Comparison of ENCODE assay signal across 8 mouse cellular contexts in the genomic region with DNA sequence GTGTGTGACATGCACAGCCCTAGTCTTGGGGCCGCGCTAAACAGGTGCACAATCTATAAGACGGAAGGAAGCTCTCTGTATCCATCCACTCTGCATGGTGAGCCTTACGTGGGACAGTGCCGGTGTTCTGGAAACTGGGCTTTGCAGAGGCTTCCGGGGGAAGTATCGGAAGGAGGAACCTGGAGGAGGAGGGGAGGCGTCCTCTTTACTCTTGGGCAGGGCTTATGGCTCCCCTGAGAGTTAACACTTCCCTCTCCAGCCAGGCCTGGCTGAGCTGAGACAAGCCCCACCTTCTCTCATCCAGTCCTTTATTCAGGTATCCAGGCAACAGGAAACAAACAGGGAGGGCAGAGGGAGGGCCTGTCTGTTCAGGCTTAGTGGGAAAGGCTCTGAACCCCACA. TPM values are rescaled to one million over a fixed set of nuclear protein-coding genes. Genes with fewer than 3 reads are reported as not detected.
DNase-seq lines count a peak whose midpoint lies in the region; ATAC-seq and TF ChIP-seq lines count a peak whose summit lies in the region.

No protein-coding gene starts in this region.

- WGBS in embryonic facial prominence, embryonic 12.5 days: under 1% methylated on average over 8 of the region's 8 CpGs
- WGBS in lung, postnatal 0 days: 1% methylated on average over 8 of the region's 8 CpGs

- H3K27ac ChIP-seq in embryonic facial prominence, embryonic 12.5 days: no peak overlapping the region
- peak overlapping the region; percentile 78 for H3K27ac ChIP-seq in lung, postnatal 0 days (ENCODE audit: low read length)

- peak overlapping the region; percentile 50 for H3K4me2 ChIP-seq in embryonic facial prominence, embryonic 12.5 days (replicated peaks)
- peak overlapping the region; percentile 71 for H3K4me2 ChIP-seq in lung, postnatal 0 days (replicated peaks; ENCODE audit: low read depth, low read length)

- no peak for TF ChIP-seq CTCF in lung, postnatal 0 days (IDR thresholded peaks at IDR 0.05)

- intact Hi-C loops in left cerebral cortex, postnatal 4 days (cut with DNase I): no loop called here
- intact Hi-C loops in heart, postnatal 14 days (cut with DNase I): no loop called here

- H3K27me3 ChIP-seq in embryonic facial prominence, embryonic 12.5 days: peaks cover 9% of the 10 kb centered on the region; the same call in 1 of the 2 replicates
- no peaks in the 10 kb centered on the region for H3K27me3 ChIP-seq in lung, postnatal 0 days (replicated peaks; ENCODE audit: insufficient read depth, low read length)

- H3K4me1 ChIP-seq in embryonic facial prominence, embryonic 12.5 days: peaks cover 25% of the 10 kb centered on the region
- peaks cover 10% of the 10 kb centered on the region; the same call in 1 of the 2 replicates for H3K4me1 ChIP-seq in lung, postnatal 0 days (ENCODE audit: insufficient read depth, low read depth, low read length)

- peak overlapping the region; percentile 29 for H3K9ac ChIP-seq in embryonic facial prominence, embryonic 12.5 days
- peak overlapping the region; percentile 30; the same call in 1 of the 2 replicates for H3K9ac ChIP-seq in lung, postnatal 0 days (replicated peaks; ENCODE audit: low read depth)

- H3K36me3 ChIP-seq in embryonic facial prominence, embryonic 12.5 days: no peaks in the 10 kb centered on the region
- H3K36me3 ChIP-seq in lung, postnatal 0 days (ENCODE audit: insufficient read depth, low read length): no peaks in the 10 kb centered on the region

- no peaks in the 10 kb centered on the region for H3K9me3 ChIP-seq in embryonic facial prominence, embryonic 12.5 days
- no peaks in the 10 kb centered on the region for H3K9me3 ChIP-seq in lung, postnatal 0 days (ENCODE audit: low read length)

- TF ChIP-seq EP300 in lung, postnatal 0 days (IDR thresholded peaks at IDR 0.05): peak; percentile 32; the same call in 1 of the 2 replicates

- peak overlapping the region; percentile 33 for H3K4me3 ChIP-seq in embryonic facial prominence, embryonic 12.5 days
- H3K4me3 ChIP-seq in lung, postnatal 0 days (ENCODE audit: low read depth, low read length): peak overlapping the region; percentile 46

- DNase-seq in left cerebral cortex, adult 11 months (ENCODE audit: low spot score): peak; percentile 9
- no peak for DNase-seq in left cerebral cortex, postnatal 4 days
- DNase-seq in heart, postnatal 14 days: peak; percentile 56 to 58
- peak; percentile 64 to 79 for DNase-seq in kidney, postnatal 25 days
- DNase-seq in lung, postnatal 0 days (ENCODE audit: low spot score): peak; percentile 95
- peak; percentile 52 for DNase-seq in ovary, postnatal 14 days (ENCODE audit: low spot score)
- peak; percentile 32 to 42 for DNase-seq in thymus, postnatal 36 days

- ATAC-seq in embryonic facial prominence, embryonic 12.5 days (ENCODE audit: insufficient number of reproducible peaks, insufficient read depth, low FRiP score, low TSS enrichment): peak; percentile 75
- peak; percentile 93 for ATAC-seq in lung, postnatal 0 days

RNA-seq across cellular contexts. Expression of a gene that starts 5.2 kb away (rescaled TPM):
- not detected for total RNA-seq in left cerebral cortex, postnatal 4 days (2021)
- 0.24 TPM in 1 of 2 replicates, not detected in the other for polyA plus RNA-seq in embryonic facial prominence, embryonic 12.5 days (2016; fragmentation: Nextera tagmentation; extraction: Ambion mirVana)
- total RNA-seq in heart, postnatal 14 days (2021): under 1 TPM in 1 of 2 experiments, not detected in 1; 0.15 TPM
- 0.39 and 0.44 TPM in 2 replicates for polyA plus RNA-seq in lung, postnatal 0 days (2015; fragmentation: Nextera tagmentation; extraction: Ambion mirVana)

RNA-seq across cellular contexts. Expression of a gene that starts 29.9 kb away (rescaled TPM):
- 1 to 10 TPM; 2.3 to 2.5 TPM for total RNA-seq in left cerebral cortex, postnatal 4 days (2021)
- polyA plus RNA-seq in embryonic facial prominence, embryonic 12.5 days (2016; fragmentation: Nextera tagmentation; extraction: Ambion mirVana): 0.95 and 1.1 TPM in 2 replicates
- 1 to 10 TPM in 1 of 2 experiments, under 1 TPM in 1; 0.63 to 2.0 TPM for total RNA-seq in heart, postnatal 14 days (2021)
- polyA plus RNA-seq in lung, postnatal 0 days (2015; fragmentation: Nextera tagmentation; extraction: Ambion mirVana): 12.2 and 13.1 TPM in 2 replicates

RNA-seq across cellular contexts. Expression of a gene that starts 39.8 kb away (rescaled TPM):
- total RNA-seq in left cerebral cortex, postnatal 4 days (2021): not detected
- polyA plus RNA-seq in embryonic facial prominence, embryonic 12.5 days (2016; fragmentation: Nextera tagmentation; extraction: Ambion mirVana): not detected in 2 replicates
- under 1 TPM in 1 of 2 experiments, not detected in 1; 0.17 TPM for total RNA-seq in heart, postnatal 14 days (2021)
- polyA plus RNA-seq in lung, postnatal 0 days (2015; fragmentation: Nextera tagmentation; extraction: Ambion mirVana): 0.07 and 0.19 TPM in 2 replicates

RNA-seq across cellular contexts. Expression of a gene that starts 50.7 kb away (rescaled TPM):
- total RNA-seq in left cerebral cortex, postnatal 4 days (2021): 10 to 100 TPM; 22.8 to 29.5 TPM
- 80.2 and 80.4 TPM in 2 replicates for polyA plus RNA-seq in embryonic facial prominence, embryonic 12.5 days (2016; fragmentation: Nextera tagmentation; extraction: Ambion mirVana)
- 100 to 1,000 TPM; 110 to 117 TPM for total RNA-seq in heart, postnatal 14 days (2021)
- polyA plus RNA-seq in lung, postnatal 0 days (2015; fragmentation: Nextera tagmentation; extraction: Ambion mirVana): 739 and 823 TPM in 2 replicates

RNA-seq across cellular contexts. Expression of a gene that starts 51.8 kb away (rescaled TPM):
- total RNA-seq in left cerebral cortex, postnatal 4 days (2021): not detected
- polyA plus RNA-seq in embryonic facial prominence, embryonic 12.5 days (2016; fragmentation: Nextera tagmentation; extraction: Ambion mirVana): 0.35 and 0.76 TPM in 2 replicates
- not detected for total RNA-seq in heart, postnatal 14 days (2021)
- not detected in 2 replicates for polyA plus RNA-seq in lung, postnatal 0 days (2015; fragmentation: Nextera tagmentation; extraction: Ambion mirVana)
